Mouse (Mus musculus): ENCODE measurements at regions not wholly inside any gene's neighbourhood (a gene's known extent, or its start where the extent isn't known, plus 50 kb on each side); places are given as distances from the start of the nearest gene placed in this dataset.

DNA sequence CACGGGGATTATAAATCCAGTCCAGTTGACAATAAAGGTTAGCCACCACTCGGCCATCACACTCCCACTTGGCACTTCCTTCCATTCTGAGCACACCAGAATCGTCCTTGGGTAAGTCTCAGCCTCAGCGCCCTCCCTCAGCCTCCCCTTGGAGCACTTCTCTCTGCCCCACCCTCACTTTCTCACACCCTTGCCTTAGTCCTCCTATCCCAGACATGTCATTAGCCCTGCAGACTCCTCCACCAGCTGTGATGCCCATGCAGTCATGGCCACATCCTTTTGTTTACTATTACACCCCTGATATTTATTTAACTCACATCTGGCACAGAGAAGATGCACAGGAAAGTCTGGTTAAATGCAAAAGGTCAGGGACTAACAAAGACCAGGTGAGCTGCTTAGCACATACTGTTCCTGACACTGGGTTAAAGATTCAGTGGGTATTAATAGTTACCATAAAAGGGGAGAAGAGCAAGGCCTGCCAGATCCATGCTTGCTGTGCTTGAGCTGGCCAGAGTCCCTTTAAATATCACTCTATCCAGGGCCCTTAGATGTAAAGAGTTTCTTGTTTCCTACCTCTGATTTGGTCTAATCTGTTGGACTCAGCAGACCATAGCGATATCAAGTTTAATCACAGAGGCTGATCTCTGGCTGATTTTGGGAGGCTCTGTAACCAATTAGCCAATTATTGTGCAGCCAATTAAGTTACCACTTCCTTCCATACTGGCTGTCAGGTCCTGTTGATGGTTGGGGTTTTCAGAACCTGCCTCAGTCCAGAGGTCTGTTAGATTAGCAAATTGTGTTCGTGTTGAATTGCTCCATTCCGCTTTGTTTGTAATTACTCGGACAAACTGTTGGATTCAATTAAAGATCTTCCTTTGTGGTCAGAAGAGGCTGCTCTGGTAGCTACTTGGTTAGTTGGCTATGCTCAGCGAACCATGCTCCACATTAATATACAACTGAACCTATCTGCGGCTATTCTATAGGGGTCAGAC, 518.0 kb upstream of the Tmem132c start:
- Histone ChIP-seq H3K9me3 (replicated peaks; ENCODE audit: insufficient read depth, low read length) (no peaks in the 10 kb centered on the region), H3K79me2 (ENCODE audit: control insufficient read depth, insufficient read depth, low read length, poor library complexity) (no peaks in the 10 kb centered on the region), H3K9ac (ENCODE audit: control insufficient read depth, low read depth, low read length, poor library complexity, severe bottlenecking) (no peak overlapping the region), H3K4me3 (ENCODE audit: control insufficient read depth in 1 of 2, insufficient read depth in 1 of 2, low read depth in 2 of 2, low read length in 2 of 2) (no peak overlapping the region), H3K27ac (ENCODE audit: control insufficient read depth, low read depth, low read length) (no peak overlapping the region), H3K27me3 (ENCODE audit: control insufficient read depth in 1 of 2, insufficient read depth in 2 of 2, low read length in 2 of 2) (no peaks in the 10 kb centered on the region), H3K36me3 (ENCODE audit: control insufficient read depth in 1 of 2, insufficient read depth in 2 of 2, low read length in 2 of 2) (no peaks in the 10 kb centered on the region), H3K4me1 (ENCODE audit: control insufficient read depth in 1 of 2, insufficient read depth in 2 of 2, low read length in 2 of 2) (no peaks in the 10 kb centered on the region)
- no peak for TF ChIP-seq MXI1 (IDR thresholded peaks at IDR 0.05; ENCODE audit: low read depth, low read length)
- TF ChIP-seq SMC3 (IDR thresholded peaks at IDR 0.05; ENCODE audit: low read depth, low read length): no peak
- no peak for TF ChIP-seq RAD21 (IDR thresholded peaks at IDR 0.05; ENCODE audit: low read depth, low read length)
- no peak for TF ChIP-seq MYC (IDR thresholded peaks at IDR 0.05; ENCODE audit: low read depth, low read length)
- no peak for TF ChIP-seq ZMIZ1 (IDR thresholded peaks at IDR 0.05; ENCODE audit: low read depth, low read length)
- no peak for TF ChIP-seq KAT2A (conservative IDR thresholded peaks at IDR 0.05; ENCODE audit: low read depth, low read length)
- no peak for TF ChIP-seq SIN3A (IDR thresholded peaks at IDR 0.05; ENCODE audit: low read length)
- TF ChIP-seq JUND (IDR thresholded peaks at IDR 0.05; ENCODE audit: low read depth, low read length): no peak
- TF ChIP-seq GABPA (IDR thresholded peaks at IDR 0.05; ENCODE audit: low read depth, low read length): no peak
- DNase-seq (ENCODE audit: low read depth, low spot score): no peak

GRCm38 (mm10) chr5:126724329-126724728, 517.3 kb upstream of the Tmem132c start:
- H3K4me3 ChIP-seq (ENCODE audit: control insufficient read depth in 1 of 2, insufficient read depth in 1 of 2, low read depth in 2 of 2, low read length in 2 of 2): no peak overlapping the region
- TF ChIP-seq GABPA (IDR thresholded peaks at IDR 0.05; ENCODE audit: low read depth, low read length) (no peak), EP300 (IDR thresholded peaks at IDR 0.05; ENCODE audit: low read depth in 1 of 2, low read length in 2 of 2) (no peak), CHD1 (IDR thresholded peaks at IDR 0.05; ENCODE audit: low read depth, low read length) (no peak), GATA1 (IDR thresholded peaks at IDR 0.05; ENCODE audit: low read depth, low read length) (no peak), POLR2AphosphoS5 (IDR thresholded peaks at IDR 0.05; ENCODE audit: borderline replicate concordance, low read depth, low read length) (no peak), ZC3H11A (IDR thresholded peaks at IDR 0.05; ENCODE audit: low read depth, low read length) (no peak), ELF1 (IDR thresholded peaks at IDR 0.05; ENCODE audit: low read depth, low read length) (no peak), MAX (IDR thresholded peaks at IDR 0.05; ENCODE audit: low read length) (no peak), USF1 (IDR thresholded peaks at IDR 0.05; ENCODE audit: low read depth, low read length) (no peak), ETS1 (IDR thresholded peaks at IDR 0.05; ENCODE audit: low read depth, low read length) (no peak), MEF2A (IDR thresholded peaks at IDR 0.05; ENCODE audit: extremely low read depth, insufficient replicate concordance, low read depth, low read length, poor library complexity, severe bottlenecking) (no peak), RCOR1 (IDR thresholded peaks at IDR 0.05; ENCODE audit: low read depth, low read length) (no peak)
- no peak for DNase-seq (ENCODE audit: low read depth, low spot score)
- no peaks in the 10 kb centered on the region for H3K36me3 ChIP-seq (ENCODE audit: control insufficient read depth in 1 of 2, insufficient read depth in 2 of 2, low read length in 2 of 2)
- no peaks in the 10 kb centered on the region for H3K4me1 ChIP-seq (ENCODE audit: control insufficient read depth in 1 of 2, insufficient read depth in 2 of 2, low read length in 2 of 2)
- H3K9me3 ChIP-seq (replicated peaks; ENCODE audit: insufficient read depth, low read length): no peaks in the 10 kb centered on the region
- no peaks in the 10 kb centered on the region for H3K27me3 ChIP-seq (ENCODE audit: control insufficient read depth in 1 of 2, insufficient read depth in 2 of 2, low read length in 2 of 2)
- no peak overlapping the region for H3K27ac ChIP-seq (ENCODE audit: control insufficient read depth, low read depth, low read length)
- no peak overlapping the region for H3K9ac ChIP-seq (ENCODE audit: control insufficient read depth, low read depth, low read length, poor library complexity, severe bottlenecking)
- no peaks in the 10 kb centered on the region for H3K79me2 ChIP-seq (ENCODE audit: control insufficient read depth, insufficient read depth, low read length, poor library complexity)
